Mouse (Mus musculus) frontal cortex, adult 2 months (tissue): ENCODE results near the gene Shisa7. TPM values are rescaled to one million over a fixed set of nuclear protein-coding genes. Genes with fewer than 3 reads are reported as not detected.
A peak's percentile ranks its signal among the peaks of the same experiment; 100 is the strongest.
"Not testable (repeated sequence)": the region's sequence is repeated elsewhere in the genome, so short reads cannot be mapped to it uniquely, and the experiment has no call there.

Source experiments
- DNase-seq, 2 experiments: peaks; one replicate each; pipeline ENCODE4 v3.0.0; 2022; ENCODE audit warnings: low spot score in 1 of 2; ENCODE audit errors: extremely low spot score in 1 of 2
- polyA plus RNA-seq: library from polyadenylated mRNA; depleted of rRNA; stranded (reverse); fragments of >200 nt; gene quantifications from 2 replicates; pipeline ENCODE4 v1.2.3, GENCODE M21; 2012

Shisa7 gene
- polyA plus RNA-seq, 1 experiment = 155 TPM

- DNase-seq = peak in 1 of 2 experiments; percentile 66
Measured at GRCm38 (mm10) chr7:4806716-4807115, 37.8 kb downstream of the Shisa7 start.

DNA sequence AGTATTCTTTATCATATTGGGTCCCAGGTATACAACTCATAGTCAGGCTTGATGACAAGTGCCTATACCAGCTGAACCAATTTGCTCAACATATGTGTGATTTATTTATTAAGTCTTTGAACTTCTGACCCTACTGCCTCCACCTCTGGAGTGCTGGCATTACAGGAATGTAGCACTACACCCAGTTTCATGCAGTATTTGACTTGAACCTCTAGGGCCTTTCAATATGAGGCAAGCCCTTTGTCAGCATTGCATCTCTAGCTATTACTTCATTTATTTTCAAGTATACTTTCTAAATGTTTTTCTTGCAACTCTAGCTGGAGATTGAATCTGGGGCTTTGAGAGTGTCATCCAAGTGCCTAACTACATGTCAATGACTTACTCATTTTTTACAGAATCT is 42.2 kb downstream of the Shisa7 start:
- no peak for DNase-seq

GRCm38 (mm10) chr7:4795767-4796433 is 48.6 kb downstream of the Shisa7 start:
- peak in 1 of 2 experiments; percentile 62 for DNase-seq

DNA sequence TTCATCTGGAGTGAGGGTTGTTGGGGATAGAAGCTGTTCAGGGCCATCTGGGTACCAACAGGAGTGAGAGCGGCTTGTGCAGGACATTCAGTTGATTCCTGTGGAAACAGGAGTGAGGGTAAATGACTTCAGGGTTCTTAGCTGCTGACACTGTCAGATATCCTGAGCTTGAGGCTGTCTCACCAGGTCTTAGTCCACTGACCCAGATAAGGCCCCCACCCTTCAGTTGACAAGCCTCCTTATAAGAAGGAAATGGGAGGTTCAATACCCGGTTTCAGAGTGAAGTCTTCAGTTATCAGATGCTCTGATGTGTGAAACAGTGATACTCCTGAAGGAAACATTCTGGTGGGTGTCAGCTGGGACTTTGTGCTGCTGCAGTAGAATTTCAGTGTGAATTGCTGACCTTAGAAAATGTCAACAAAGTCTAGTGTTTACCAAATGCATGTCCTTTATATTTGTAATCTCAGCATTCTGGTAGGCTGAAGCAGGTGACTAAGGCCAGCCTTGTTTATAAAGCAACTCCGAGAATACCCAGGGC is 49.8 kb downstream of the Shisa7 start:
- no peak for DNase-seq

DNA sequence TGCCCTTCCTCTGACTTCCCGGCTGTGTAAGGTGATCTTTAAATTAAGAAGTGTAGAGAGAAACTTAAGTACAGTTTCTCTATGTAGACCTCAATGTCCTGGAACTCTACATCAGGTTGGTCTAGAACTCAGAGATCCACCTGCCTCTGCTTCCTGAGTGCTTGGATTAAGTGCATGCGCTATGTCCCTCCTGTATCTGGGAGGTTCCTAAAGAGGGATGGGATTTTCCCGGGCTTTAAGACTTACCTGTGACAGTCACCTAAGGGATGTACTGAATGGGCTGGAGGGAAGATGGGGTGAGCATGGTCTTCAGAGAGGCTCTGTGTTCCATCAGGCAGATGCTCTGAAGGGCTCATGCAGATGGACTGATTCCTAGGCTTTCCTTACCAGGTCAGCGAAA is 50.8 kb downstream of the Shisa7 start:
- DNase-seq = no peak

- not testable (repeated sequence) for DNase-seq
Measured at GRCm38 (mm10) chr7:4793248-4793647, 51.2 kb downstream of the Shisa7 start.

DNA sequence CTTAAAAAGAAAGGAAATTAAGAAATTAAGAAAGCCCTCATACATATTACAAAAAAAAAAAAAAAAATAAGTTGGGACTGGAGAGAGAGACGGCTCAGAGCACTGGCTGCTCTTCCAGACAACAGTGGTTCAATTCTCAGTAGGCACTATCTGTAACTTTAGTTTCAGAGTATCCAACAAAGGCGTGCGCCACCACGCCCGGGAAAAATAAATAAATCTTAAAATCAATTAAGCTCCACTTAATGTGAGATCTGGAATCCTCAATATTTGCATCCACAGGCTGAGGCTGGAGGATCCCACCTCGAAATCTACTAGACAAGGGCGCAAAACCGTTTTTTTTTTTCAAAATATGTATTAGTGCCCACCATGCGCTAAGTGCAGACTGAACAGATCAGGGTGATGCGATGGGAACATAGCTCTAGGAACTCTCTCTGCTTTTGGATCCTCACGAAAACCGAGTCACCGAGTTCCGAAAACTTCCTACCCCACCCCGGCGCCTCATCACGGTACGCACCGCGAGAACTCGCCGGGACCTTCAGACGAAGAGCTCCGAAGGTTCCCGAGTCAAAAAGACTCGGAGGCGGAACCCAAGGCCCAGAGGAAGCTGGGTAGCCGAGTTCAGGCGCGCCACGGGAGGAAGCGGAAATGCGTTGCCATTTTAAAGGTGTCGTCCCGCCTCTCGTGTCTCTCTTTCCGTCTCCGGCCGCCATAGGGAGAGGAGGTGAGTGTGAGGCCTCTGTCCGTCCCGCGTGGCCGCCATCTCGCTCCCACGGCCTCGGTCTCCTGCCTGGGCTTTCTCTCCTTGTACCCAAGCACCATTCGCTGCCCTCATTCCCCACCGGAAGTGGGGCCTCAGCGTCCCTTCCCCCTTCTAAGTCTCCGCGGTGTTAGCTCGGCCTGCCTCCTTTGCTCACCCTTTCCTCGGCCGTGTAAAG is 52.0 kb downstream of the Shisa7 start, which contains the start of gene Rpl28:
TSS of gene Rpl28 (plus strand) at position 597 of the 935 bp plus-strand sequence.
- peak; percentile 93 to 98 for DNase-seq

GRCm38 (mm10) chr7:4789436-4789935 is 55.0 kb downstream of the Shisa7 start, which contains the start of gene Tmem238:
Gene Tmem238 (minus strand): TSS chr7:4789656.
- DNase-seq = no peak

GRCm38 (mm10) chr7:4788499-4789435 is 55.7 kb downstream of the Shisa7 start:
- DNase-seq = peak in 1 of 2 experiments; percentile 47

DNA sequence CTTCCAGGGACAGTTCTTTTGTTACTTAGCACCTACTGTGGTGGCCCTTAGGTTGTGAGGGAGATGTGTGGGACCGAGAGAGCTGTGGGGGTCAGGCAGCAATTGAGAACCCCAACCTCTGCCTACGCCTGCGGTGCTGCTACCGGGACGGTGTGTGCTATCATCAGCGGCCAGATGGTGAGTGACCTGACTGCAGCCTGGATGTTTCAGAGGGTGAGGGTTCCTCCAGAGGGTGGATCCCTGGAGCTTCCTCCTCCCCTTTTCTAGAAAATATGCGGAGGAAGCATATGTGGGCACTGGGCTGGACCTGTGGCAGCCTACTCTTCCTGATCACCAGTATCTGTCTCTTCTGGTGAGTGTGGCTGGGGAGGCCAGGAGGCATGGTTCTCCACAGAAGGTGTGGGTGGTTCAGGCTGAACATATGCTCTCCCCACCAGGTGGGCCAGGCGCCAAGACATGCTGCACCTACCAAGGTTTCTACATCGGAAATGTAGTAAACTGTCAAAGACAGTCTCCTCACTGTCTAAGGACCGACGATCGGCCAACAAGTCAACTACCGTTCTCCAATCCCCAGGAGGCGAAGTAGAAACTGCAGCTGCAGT is 60.7 kb downstream of the Shisa7 start:
- DNase-seq = peak in 1 of 2 experiments; percentile 54

DNA sequence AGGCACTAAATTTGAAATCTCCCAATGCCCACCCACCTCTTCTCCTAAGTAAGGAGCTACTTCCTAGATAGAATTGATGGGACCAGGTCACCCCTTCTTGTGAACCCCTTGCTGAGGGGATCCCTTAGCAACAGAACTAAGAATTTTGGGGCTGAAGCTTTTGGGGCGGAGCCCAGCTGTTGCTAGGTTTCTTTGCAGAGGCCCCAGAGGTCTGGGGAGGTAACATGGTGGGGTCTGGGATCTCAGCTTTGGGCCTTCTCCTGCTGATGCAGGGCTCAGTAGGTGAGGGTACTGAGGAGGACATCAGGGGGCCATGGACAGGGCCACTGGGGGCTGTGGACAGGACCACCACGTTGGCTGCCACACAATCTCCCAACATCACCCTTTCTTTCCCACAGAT is 61.7 kb downstream of the Shisa7 start, which contains the start of the genes Il11 and Tmem190:
TSS of gene Il11 (minus strand) at position 101 of the 400 bp plus-strand sequence.
TSS of gene Tmem190 (plus strand) at position 179 of the 400 bp plus-strand sequence.
- no peak for DNase-seq

DNA sequence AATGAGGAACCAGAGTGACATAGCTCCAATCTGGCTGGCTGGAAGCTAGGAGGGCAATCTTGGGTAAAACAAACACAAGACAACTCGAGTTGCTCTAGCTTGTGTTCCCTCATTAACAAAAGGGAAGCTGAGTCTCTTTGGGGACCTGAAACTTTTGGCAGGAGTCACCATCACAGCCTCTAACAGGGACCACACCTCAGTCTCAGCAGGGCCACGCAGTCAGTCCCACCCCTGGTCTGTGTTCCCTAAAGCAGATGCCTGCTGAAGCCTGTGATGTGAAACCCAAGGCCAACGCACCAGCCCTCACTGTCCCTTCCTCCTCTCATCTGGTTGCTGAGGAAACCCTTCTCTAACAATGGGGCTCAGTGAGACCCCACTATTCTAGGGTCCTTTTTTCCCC is 62.4 kb downstream of the Shisa7 start:
- DNase-seq = no peak

- DNase-seq = no peak
Measured at GRCm38 (mm10) chr7:4779921-4780320, 64.6 kb downstream of the Shisa7 start.

GRCm38 (mm10) chr7:4777851-4778637 is 66.5 kb downstream of the Shisa7 start:
- no peak for DNase-seq

GRCm38 (mm10) chr7:4776861-4777830 is 67.3 kb downstream of the Shisa7 start:
- DNase-seq = no peak

DNA sequence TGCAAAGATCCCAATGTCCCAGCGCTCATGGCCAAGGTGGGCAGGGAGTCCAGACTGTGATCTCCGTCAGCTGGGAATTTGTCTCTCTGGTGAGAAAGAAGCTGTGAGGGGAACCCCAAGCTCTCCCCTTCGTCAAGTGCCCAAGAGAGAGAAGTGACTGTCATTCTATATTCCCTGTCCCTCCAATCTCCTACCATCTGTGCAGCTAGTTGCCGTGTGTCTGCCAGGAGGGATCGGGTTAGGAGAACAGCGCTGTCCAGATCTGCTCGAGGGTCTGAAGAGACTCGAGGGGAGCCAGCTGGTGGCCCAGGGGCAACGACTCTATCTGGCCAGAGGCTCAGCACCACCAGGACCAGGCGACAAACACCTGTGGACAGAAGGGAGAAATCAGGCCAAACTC is 68.4 kb downstream of the Shisa7 start:
- DNase-seq = no peak
